Mouse (Mus musculus) limb, embryonic 11.5 days (tissue): ENCODE measurements around the gene Cd3eap. TPM values are rescaled to one million over a fixed set of nuclear protein-coding genes. Genes with fewer than 3 reads are reported as not detected.

Source experiments
- ATAC-seq: fragments of 200-750 bp; cut with Nextera tagmentation; 2 replicates; pipeline ENCODE4 v1.8.0; 2017; ENCODE audit warnings: low read depth; ENCODE audit not compliant: insufficient number of reproducible peaks, low FRiP score, low TSS enrichment
- DNase-seq: peaks from one replicate; pipeline ENCODE4 v3.0.0-alpha.2; 2015; ENCODE audit warnings: low spot score
- H3K27ac ChIP-seq: fragments of 300-500 bp; sonication (generic); replicated peaks from 2 replicates; pipeline ENCODE4 v1.5.1; 2014; ENCODE audit warnings: low read depth, mild to moderate bottlenecking, low read length
- H3K27me3 ChIP-seq: fragments of 300-500 bp; sonication (generic); 2 replicates; pipeline ENCODE4 v1.6.1; 2014; ENCODE audit warnings: mild to moderate bottlenecking, low read length, mixed read lengths; ENCODE audit not compliant: control insufficient read depth, insufficient read depth
- H3K36me3 ChIP-seq: fragments of 300-500 bp; sonication (generic); 2 replicates; pipeline ENCODE4 v1.6.1; 2014; ENCODE audit warnings: mild to moderate bottlenecking, low read length, moderate library complexity, mixed read lengths; ENCODE audit not compliant: control insufficient read depth, insufficient read depth
- H3K4me1 ChIP-seq: fragments of 300-500 bp; sonication (generic); 2 replicates; pipeline ENCODE4 v1.6.1; 2014; ENCODE audit warnings: low read length, mixed read lengths; ENCODE audit not compliant: control insufficient read depth, insufficient read depth
- H3K4me2 ChIP-seq: fragments of 300-500 bp; sonication (generic); 2 replicates; pipeline ENCODE4 v1.6.1; 2014; ENCODE audit warnings: low read depth, mild to moderate bottlenecking, moderate library complexity; ENCODE audit not compliant: severe bottlenecking
- H3K4me3 ChIP-seq: fragments of 300-500 bp; sonication (generic); 2 replicates; pipeline ENCODE4 v1.5.1; 2014; ENCODE audit warnings: low read depth, low read length
- H3K9ac ChIP-seq: fragments of 300-500 bp; sonication (generic); 2 replicates; pipeline ENCODE4 v1.6.1; 2014; ENCODE audit warnings: mild to moderate bottlenecking, low read length
- H3K9me3 ChIP-seq: fragments of 300-500 bp; sonication (generic); 2 replicates; pipeline ENCODE4 v1.6.1; 2016; ENCODE audit warnings: low read length; ENCODE audit not compliant: control insufficient read depth
- WGBS: fragments of 180-500 bp; shearing (Covaris S2); extraction: QIAGEN DNeasy Blood & Tissue Kit; methylation state at CpG from one replicate; pipeline ENCODE4 v1.1.7; 2014; 5-methylcytosine and 5-hydroxymethylcytosine counted together
- polyA plus RNA-seq: library from polyadenylated mRNA; unstranded; fragments of >200 nt; fragmentation: Nextera tagmentation; extraction: Ambion mirVana; gene quantifications from 2 replicates; pipeline ENCODE4 v1.2.1, GENCODE M21; 2014

Cd3eap gene
- polyA plus RNA-seq, 1 experiment from 2014 or later = 21.1 TPM

DNA sequence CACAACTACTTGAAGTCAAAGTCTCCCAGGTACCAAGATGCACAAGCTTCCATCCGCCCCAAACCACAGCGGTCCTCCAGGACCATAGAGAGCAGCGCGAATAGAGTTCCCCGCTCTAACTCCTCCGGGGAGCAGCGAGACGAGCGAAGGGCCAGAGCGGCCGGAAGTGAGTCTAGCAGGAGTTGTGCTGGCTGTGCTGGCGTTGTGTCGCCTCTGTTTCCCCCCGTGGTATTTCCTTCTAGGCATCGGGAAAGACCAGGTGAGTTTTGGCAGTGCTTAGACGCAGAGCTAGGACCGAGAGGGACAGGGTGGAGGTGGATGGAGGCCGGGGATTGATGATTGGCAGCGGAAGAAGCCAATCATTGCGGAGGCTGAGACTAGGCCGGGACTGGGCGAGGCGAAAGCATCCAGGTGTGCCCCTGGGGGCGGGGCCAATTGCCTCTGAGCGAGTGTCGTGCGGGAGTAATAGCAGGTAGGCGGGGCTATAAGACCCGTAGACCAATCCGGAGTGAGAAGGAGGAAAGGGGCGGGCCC, 14.3 kb downstream of the Cd3eap start:
- Histone ChIP-seq H3K9me3 (no peaks in the 10 kb centered on the region), H3K4me1 (peaks cover 15% of the 10 kb centered on the region), H3K9ac (peak overlapping the region; percentile 77), H3K27me3 (peaks cover 13% of the 10 kb centered on the region), H3K4me2 (peak overlapping the region; percentile 77), H3K27ac (peak overlapping the region; percentile 83), H3K36me3 (no peaks in the 10 kb centered on the region), H3K4me3 (peak overlapping the region; percentile 59)
- ATAC-seq (peak; percentile 97), DNase-seq (peak; percentile 99)
- WGBS = 0% methylated on average over 31 of the region's 31 CpGs

GRCm38 (mm10) chr7:19344237-19344847, 14.9 kb downstream of the Cd3eap start, which contains the start of gene Ercc1:
Ercc1 (plus strand) TSS chr7:19344778.
- Histone ChIP-seq H3K27me3 (peaks cover 13% of the 10 kb centered on the region), H3K4me2 (peak within 1 kb of the TSS; percentile 77), H3K4me3 (peak within 1 kb of the TSS; percentile 59), H3K9ac (peak within 1 kb of the TSS; percentile 77), H3K36me3 (no peaks in the 10 kb centered on the region), H3K9me3 (no peaks in the 10 kb centered on the region), H3K4me1 (peaks cover 15% of the 10 kb centered on the region), H3K27ac (peak within 1 kb of the TSS; percentile 83)
- DNase-seq = peak; percentile 41
- 31% methylated on average over 12 of the region's 12 CpGs for WGBS
- ATAC-seq = no peak; the same call in 1 of the 2 replicates

DNA sequence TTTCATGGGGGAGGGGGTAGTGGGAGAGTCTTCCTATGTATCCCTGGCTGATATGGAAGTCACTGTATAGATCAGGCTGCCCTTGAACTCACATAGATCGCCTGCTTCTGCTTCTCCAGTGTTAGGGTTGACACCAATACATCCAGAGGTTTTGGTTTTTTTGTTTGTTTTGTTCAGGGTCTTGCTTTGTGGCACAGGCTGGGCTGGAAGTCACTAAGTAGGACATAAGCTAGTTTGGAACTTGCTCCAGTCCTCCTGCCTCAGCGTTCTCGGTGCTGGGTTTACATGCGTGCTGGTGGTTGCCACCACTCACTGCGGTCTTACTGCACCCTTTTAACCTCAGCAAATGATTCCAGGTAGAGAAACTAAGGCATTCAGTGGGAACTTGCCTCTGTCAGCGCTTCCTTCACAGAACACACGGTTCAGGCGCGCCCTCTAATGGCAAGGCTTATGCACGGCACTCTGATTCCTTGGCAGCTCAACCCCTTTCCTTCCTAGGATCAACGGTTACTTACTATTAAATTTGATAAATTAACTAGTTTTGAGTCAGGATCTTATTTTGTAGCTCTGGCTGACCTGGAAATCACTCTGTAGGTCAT, 16.0 kb downstream of the Cd3eap start:
- no peak overlapping the region for H3K9ac ChIP-seq
- WGBS = 2% methylated on average over 11 of the region's 11 CpGs
- no peaks in the 10 kb centered on the region for H3K36me3 ChIP-seq
- no peak for ATAC-seq
- no peaks in the 10 kb centered on the region for H3K9me3 ChIP-seq
- no peak overlapping the region for H3K4me3 ChIP-seq
- peaks cover 15% of the 10 kb centered on the region for H3K4me1 ChIP-seq
- no peak overlapping the region for H3K27ac ChIP-seq
- no peak overlapping the region for H3K4me2 ChIP-seq
- peaks cover 13% of the 10 kb centered on the region for H3K27me3 ChIP-seq
- DNase-seq = peak; percentile 87

DNA sequence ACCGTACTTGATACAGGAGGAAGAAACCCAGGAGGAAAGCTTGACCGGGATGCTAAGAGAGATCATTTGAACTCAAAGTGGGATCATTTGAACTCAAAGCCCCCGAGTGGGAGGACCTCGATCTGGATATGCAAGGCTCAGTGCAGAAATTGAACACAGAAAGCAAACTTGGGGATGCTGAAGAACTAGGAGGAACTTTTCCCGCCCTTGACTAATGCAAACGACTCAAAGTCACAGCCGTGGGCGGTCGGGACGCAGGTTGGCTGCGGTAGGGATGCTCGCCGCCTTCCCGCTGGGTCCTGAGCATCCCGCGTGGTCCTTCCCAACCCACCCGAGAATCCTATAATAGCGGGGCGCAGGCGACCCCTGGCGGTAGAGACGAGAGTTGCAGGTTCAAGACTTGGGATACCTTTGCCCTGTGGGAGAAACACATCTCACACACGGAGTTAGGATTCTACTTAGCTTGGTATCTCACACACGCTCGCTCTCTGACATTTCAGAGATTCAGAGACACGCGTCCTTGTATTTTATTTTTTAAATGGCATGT, 16.7 kb downstream of the Cd3eap start:
- peaks cover 15% of the 10 kb centered on the region for H3K4me1 ChIP-seq
- WGBS = under 1% methylated on average over 27 of the region's 27 CpGs
- peak overlapping the region; percentile 90 for H3K4me2 ChIP-seq
- peak overlapping the region; percentile 17; the same call in 1 of the 2 replicates for H3K9ac ChIP-seq
- no peak overlapping the region for H3K27ac ChIP-seq
- H3K36me3 ChIP-seq = no peaks in the 10 kb centered on the region
- H3K9me3 ChIP-seq = no peaks in the 10 kb centered on the region
- H3K4me3 ChIP-seq = peak overlapping the region; percentile 45
- DNase-seq (peak; percentile 93), ATAC-seq (no peak)
- peaks cover 13% of the 10 kb centered on the region for H3K27me3 ChIP-seq

DNA sequence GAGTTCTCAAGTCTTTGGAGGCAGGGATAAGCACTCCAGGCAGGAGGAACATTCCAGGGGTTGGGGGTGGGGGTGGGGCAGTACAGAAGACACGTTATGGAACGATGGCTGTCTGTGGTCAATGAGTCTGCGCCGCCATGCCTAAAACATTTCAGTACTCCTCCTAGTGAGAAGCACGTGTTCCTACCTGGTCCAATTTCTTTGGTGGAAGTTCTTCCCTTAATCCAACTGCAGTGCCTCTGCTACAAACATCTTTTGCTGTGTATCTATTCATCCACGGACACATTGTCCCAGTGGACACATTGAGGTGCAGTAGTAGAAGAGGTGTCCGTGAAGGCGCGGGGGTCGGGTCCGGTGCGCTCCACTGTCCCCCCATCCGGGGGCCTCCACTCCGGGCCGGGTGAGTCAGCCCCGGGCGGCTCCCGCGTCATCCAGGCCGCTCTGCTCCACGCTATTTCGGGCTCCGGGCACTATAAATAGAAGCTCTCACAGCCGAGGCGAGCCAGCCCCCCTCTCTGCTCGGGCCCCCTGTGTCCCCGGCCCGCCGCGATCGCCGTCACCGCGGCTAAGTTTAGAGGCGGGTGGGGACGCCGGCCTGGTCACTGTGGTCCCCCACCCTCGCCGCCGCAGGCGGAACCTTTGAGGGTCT, 17.4 kb downstream of the Cd3eap start:
- no peaks in the 10 kb centered on the region for H3K36me3 ChIP-seq
- peak overlapping the region; percentile 17 for H3K9ac ChIP-seq
- peak overlapping the region; percentile 45 for H3K4me3 ChIP-seq
- peaks cover 13% of the 10 kb centered on the region for H3K27me3 ChIP-seq
- H3K9me3 ChIP-seq = no peaks in the 10 kb centered on the region
- 1% methylated on average over 40 of the region's 41 CpGs for WGBS
- peak; percentile 38 for DNase-seq
- ATAC-seq = no peak
- H3K4me2 ChIP-seq = peak overlapping the region; percentile 90
- H3K4me1 ChIP-seq = peaks cover 15% of the 10 kb centered on the region
- no peak overlapping the region for H3K27ac ChIP-seq

DNA sequence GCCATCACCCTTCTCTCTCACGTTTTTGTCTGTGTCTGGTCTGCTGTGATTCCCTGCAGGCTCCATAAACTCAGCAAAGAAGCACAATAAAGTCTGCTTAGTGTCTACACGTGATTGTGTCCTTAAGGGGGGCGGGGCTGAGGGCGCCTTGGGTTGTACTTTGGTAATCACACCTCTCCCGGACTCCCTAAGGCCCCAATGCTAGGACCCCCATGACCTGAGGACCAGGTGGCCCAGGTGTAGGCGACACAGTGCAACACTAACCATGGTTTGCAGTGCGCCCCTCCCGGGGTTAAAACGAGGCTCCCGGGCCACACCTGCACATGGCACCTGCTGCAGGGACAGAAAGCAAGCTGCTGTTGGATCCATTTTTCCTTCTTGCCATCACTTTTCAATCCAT, 18.0 kb downstream of the Cd3eap start:
- H3K4me3 ChIP-seq = no peak overlapping the region; the same call in 1 of the 2 replicates

DNA sequence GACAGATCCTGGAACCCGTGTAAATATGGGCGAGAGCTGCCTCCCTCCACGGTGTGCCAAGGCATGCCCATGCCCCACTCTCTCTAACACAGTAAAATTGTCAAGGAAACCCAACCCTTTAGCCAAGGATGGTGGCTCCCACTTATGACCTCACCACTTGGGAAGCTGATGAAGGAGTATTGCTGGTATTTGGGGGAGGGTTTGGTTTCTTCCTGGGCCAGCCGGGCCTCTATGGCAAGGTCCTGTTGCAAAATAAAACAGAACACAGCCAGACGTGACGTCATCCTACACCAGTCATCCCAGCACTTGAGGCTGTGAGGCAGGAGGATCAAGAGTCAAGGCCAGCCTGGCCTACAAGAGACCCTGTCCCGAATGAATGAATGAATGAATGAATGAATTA, 20.7 kb downstream of the Cd3eap start:
- ATAC-seq = no peak
- H3K27ac ChIP-seq = no peak overlapping the region
- H3K4me1 ChIP-seq = peaks cover 8% of the 10 kb centered on the region; the same call in 1 of the 2 replicates

More for the DNA sequence above, 18.0 kb downstream of the Cd3eap start:
- Histone ChIP-seq H3K27ac (no peak overlapping the region), H3K27me3 (peaks cover 13% of the 10 kb centered on the region), H3K36me3 (no peaks in the 10 kb centered on the region), H3K4me1 (peaks cover 15% of the 10 kb centered on the region), H3K9me3 (no peaks in the 10 kb centered on the region), H3K9ac (no peak overlapping the region), H3K4me2 (no peak overlapping the region)
- no peak for ATAC-seq
- WGBS = 19% methylated on average over 10 of the region's 10 CpGs
- no peak for DNase-seq

GRCm38 (mm10) chr7:19338060-19338459, 21.2 kb downstream of the Cd3eap start:
- Histone ChIP-seq H3K4me1 (peaks cover 8% of the 10 kb centered on the region; the same call in 1 of the 2 replicates), H3K9me3 (no peaks in the 10 kb centered on the region), H3K27ac (no peak overlapping the region), H3K27me3 (peaks cover 13% of the 10 kb centered on the region), H3K9ac (no peak overlapping the region), H3K4me2 (no peak overlapping the region), H3K36me3 (no peaks in the 10 kb centered on the region), H3K4me3 (no peak overlapping the region)
- no peak for DNase-seq
- WGBS = 63% methylated on average over 2 of the region's 2 CpGs
- ATAC-seq = no peak

More for the DNA sequence above, 20.7 kb downstream of the Cd3eap start:
- no peak for DNase-seq
- Histone ChIP-seq H3K9ac (no peak overlapping the region), H3K27me3 (peaks cover 13% of the 10 kb centered on the region), H3K4me3 (no peak overlapping the region), H3K4me2 (no peak overlapping the region), H3K9me3 (no peaks in the 10 kb centered on the region), H3K36me3 (no peaks in the 10 kb centered on the region)
- 71% methylated on average over 7 of the region's 7 CpGs for WGBS
